ENCODE assay signal across 8 mouse cellular contexts in the genomic region with DNA sequence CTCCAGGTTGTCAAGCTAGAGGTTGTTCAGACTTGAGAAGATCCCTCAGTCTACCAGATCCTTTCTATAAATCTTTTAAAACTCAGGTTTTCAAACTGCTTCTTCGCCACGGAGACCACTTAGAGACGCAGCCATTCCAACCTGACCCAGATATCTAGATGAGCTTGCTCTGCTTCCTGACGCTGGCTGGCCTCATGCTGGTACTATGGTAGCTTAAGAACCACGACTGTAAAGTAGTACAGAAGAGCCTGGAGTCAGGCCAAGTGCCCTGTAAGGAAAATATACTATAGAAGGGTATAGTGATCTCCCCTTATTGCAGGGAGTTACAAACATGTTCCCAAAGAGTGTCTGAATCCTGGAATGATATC. TPM values are rescaled to one million over a fixed set of nuclear protein-coding genes. Genes with fewer than 3 reads are reported as not detected.
DNase-seq lines count a peak whose midpoint lies in the region; ATAC-seq lines count a peak whose summit lies in the region.

No protein-coding gene starts in this region.

- H3K9ac ChIP-seq in limb, embryonic 11.5 days (ENCODE audit: low read length) = no peak overlapping the region; the same call in 1 of the 2 replicates
- peak overlapping the region; percentile 19; the same call in 1 of the 2 replicates for H3K9ac ChIP-seq in stomach, embryonic 14.5 days (replicated peaks; ENCODE audit: low read depth, low read length)

- H3K27me3 ChIP-seq in megakaryocyte, embryonic 14.5 days (replicated peaks) = peaks cover 9% of the 10 kb centered on the region
- no peaks in the 10 kb centered on the region for H3K27me3 ChIP-seq in limb, embryonic 11.5 days (ENCODE audit: control insufficient read depth, insufficient read depth, low read length)
- H3K27me3 ChIP-seq in stomach, embryonic 14.5 days (ENCODE audit: control insufficient read depth, insufficient read depth, low read length) = no peaks in the 10 kb centered on the region

- no peak overlapping the region for H3K27ac ChIP-seq in limb, embryonic 11.5 days (replicated peaks; ENCODE audit: low read depth, low read length)
- H3K27ac ChIP-seq in stomach, embryonic 14.5 days (ENCODE audit: low read length) = no peak overlapping the region

- DNase-seq in cerebellum, adult 9-10 months = peak; percentile 53
- DNase-seq in cerebellum, adult 11-12 months = no peak
- DNase-seq in limb, embryonic 11.5 days (ENCODE audit: low spot score) = no peak
- DNase-seq in adrenal gland, adult 18-20 months (ENCODE audit: low spot score in 2 of 2) = no peak
- DNase-seq in adrenal gland, adult 8-10 months = no peak

- WGBS in limb, embryonic 11.5 days = 20% methylated on average over 5 of the region's 5 CpGs
- 15% methylated on average over 5 of the region's 5 CpGs for WGBS in stomach, embryonic 14.5 days

- peaks cover 6% of the 10 kb centered on the region for H3K36me3 ChIP-seq in megakaryocyte, embryonic 14.5 days (replicated peaks; ENCODE audit: low read length)
- no peaks in the 10 kb centered on the region for H3K36me3 ChIP-seq in limb, embryonic 11.5 days (ENCODE audit: control insufficient read depth, insufficient read depth, low read length)
- H3K36me3 ChIP-seq in stomach, embryonic 14.5 days (ENCODE audit: control insufficient read depth, insufficient read depth, low read length) = no peaks in the 10 kb centered on the region

- H3K4me3 ChIP-seq in megakaryocyte, embryonic 14.5 days (replicated peaks) = peak overlapping the region; percentile 99
- peak overlapping the region; percentile 57 for H3K4me3 ChIP-seq in limb, embryonic 11.5 days (ENCODE audit: low read depth, low read length)
- peak overlapping the region; percentile 53 for H3K4me3 ChIP-seq in stomach, embryonic 14.5 days (ENCODE audit: low read depth, low read length)

- peaks cover 92% of the 10 kb centered on the region for H3K4me1 ChIP-seq in megakaryocyte, embryonic 14.5 days
- H3K4me1 ChIP-seq in limb, embryonic 11.5 days (ENCODE audit: control insufficient read depth, insufficient read depth, low read length) = peaks cover 3% of the 10 kb centered on the region; the same call in 1 of the 2 replicates
- H3K4me1 ChIP-seq in stomach, embryonic 14.5 days (ENCODE audit: control insufficient read depth, insufficient read depth, low read length) = 0 out of 2 replicates have a peak, but pooled peaks cover 2% of the 10 kb centered on the region

- H3K4me2 ChIP-seq in limb, embryonic 11.5 days (ENCODE audit: low read depth, severe bottlenecking) = peak overlapping the region; percentile 84
- H3K4me2 ChIP-seq in stomach, embryonic 14.5 days (replicated peaks; ENCODE audit: low read depth, low read length) = peak overlapping the region; percentile 82

- ATAC-seq in megakaryocyte, adult 5-6 weeks (ENCODE audit: poor library complexity, severe bottlenecking) = no peak
- no peak for ATAC-seq in limb, embryonic 11.5 days (ENCODE audit: insufficient number of reproducible peaks, low FRiP score, low TSS enrichment, low read depth)
- ATAC-seq in stomach, embryonic 14.5 days (ENCODE audit: insufficient number of reproducible peaks, insufficient read depth, low FRiP score, low read depth) = no peak

- no peaks in the 10 kb centered on the region for H3K9me3 ChIP-seq in megakaryocyte, embryonic 14.5 days
- no peaks in the 10 kb centered on the region for H3K9me3 ChIP-seq in limb, embryonic 11.5 days (ENCODE audit: control insufficient read depth, low read length)
- no peaks in the 10 kb centered on the region for H3K9me3 ChIP-seq in stomach, embryonic 14.5 days (ENCODE audit: control insufficient read depth, low read depth, low read length)

RNA-seq across cellular contexts. Expression of a gene that starts 0.8 kb away (rescaled TPM):
- 13.2 and 31.2 TPM in 2 replicates for polyA plus RNA-seq in megakaryocyte, embryonic 14.5 days (2012; ENCODE audit: insufficient read depth, low replicate concordance)
- total RNA-seq in megakaryocyte, adult 5-6 weeks (2015) = 11.5 and 11.6 TPM in 2 replicates
- total RNA-seq in megakaryocyte, adult 5-6 weeks (2017) = 5.8 and 7.1 TPM in 2 replicates
- 2.0 and 2.2 TPM in 2 replicates for polyA plus RNA-seq in limb, embryonic 11.5 days (2014; fragmentation: Nextera tagmentation; extraction: Ambion mirVana)
- 5.5 and 7.3 TPM in 2 replicates for polyA plus RNA-seq in stomach, embryonic 14.5 days (2014; fragmentation: Nextera tagmentation; extraction: Ambion mirVana)
- 10 to 100 TPM; 29.1 to 67.6 TPM for total RNA-seq in adrenal gland, adult 18-20 months (2021)
- 10 to 100 TPM; 21.5 to 72.6 (median 39.6) TPM for total RNA-seq in adrenal gland, adult 8-10 months (2022)
